Mouse (Mus musculus) CD8-positive naive resting alpha-beta T cell, adult 57 days (primary cell): ENCODE results near the gene Fcer1g. TPM values are rescaled to one million over a fixed set of nuclear protein-coding genes. Genes with fewer than 3 reads are reported as not detected.

ENCODE experiments used
- total RNA-seq: library from RNA; stranded (reverse); gene quantifications from one replicate; pipeline ENCODE4 v1.2.4, GENCODE M21; 2023

Fcer1g gene
- 13.4 TPM for total RNA-seq

DNA sequence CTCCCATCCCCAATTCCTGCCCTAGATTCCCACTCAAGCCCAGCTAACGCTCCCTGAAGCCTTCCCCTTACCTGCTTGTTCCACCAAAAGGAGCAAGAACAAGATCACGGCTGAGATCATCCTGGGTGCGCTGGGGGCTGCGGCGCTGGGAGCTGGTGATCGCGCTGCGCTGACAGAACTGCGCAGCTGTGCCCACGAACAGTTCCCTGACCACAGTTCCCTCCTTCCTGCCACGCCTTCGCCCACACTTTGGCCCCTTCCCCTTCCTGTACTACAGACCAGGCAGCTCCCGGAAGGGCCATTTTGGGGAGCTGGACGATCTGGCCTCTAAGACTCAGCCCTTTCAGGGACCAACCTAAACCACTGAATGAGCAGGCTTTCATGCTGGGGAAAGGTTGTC is at the start of gene Fcer1g:
Gene Fcer1g (minus strand): TSS at position 240 of the 400 bp plus-strand sequence.

DNA sequence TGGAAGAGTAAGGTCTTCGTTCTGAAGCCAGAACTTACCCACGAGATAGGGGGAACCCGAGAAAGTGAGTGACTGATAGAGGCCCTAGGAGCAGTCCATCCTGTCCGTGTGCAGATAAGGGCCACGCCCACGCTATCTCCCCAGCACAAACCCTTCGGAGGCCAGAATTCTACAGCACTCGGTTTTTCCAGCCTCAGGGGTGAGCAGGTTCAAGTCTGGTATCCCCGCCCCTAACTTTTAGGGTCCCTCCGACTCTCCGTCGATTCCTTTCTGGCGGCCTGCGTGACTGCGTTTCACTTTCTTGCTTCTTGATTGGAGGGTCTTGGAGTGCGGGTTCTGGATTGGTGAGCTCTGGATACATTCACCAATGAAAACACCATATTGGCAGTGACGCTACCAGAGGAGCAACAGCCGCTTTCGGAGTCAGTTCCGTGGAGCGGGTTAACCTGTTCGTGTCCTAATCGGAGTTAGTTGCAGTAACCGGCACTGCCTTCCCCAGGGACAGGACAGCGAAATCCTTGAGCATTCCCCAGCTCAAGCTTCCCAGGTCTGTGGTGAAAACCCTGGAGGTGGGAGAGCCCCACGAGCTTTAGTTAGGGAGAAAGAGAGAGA is 46.9 kb upstream of the Fcer1g start, which contains the start of gene Ppox:
Gene Ppox (minus strand): TSS at position 271 of the 612 bp plus-strand sequence.

DNA sequence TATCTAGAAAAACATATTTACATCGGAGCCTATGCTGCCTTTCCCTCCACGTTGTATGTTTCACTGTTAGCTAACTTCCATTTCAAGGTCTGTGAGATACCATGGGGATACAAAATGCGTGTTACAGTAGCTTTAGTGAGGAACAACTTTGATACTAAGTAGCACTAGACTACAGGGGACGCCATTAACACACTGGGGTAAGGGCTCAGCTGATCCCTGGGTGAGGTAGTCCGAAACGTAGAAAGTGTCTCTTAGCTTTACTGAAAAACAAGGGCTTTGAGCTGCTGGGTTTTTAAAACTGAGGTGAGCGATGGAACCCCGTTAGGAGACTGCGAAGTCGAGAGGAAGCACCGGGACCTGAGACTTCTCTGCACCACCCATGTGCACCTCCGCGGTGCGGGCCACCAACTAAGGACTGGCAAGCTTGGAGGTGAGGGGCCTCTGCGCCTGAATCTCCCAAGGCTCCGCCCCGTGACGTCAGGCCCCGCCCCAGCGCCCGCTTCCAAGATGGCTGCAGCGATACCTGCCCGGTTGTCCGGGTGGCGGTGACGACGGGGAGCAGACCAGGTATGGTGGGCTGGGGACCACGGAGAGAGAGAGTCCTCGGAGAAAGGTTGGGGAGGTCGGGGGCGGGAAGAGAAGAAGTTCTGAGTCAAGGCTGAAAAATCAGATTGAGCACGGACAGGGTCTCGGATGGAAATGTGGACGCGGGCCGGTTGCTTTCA is 35.8 kb upstream of the Fcer1g start, which contains the start of gene B4galt3:
Gene B4galt3 (plus strand): TSS at position 481 of the 725 bp plus-strand sequence.

DNA sequence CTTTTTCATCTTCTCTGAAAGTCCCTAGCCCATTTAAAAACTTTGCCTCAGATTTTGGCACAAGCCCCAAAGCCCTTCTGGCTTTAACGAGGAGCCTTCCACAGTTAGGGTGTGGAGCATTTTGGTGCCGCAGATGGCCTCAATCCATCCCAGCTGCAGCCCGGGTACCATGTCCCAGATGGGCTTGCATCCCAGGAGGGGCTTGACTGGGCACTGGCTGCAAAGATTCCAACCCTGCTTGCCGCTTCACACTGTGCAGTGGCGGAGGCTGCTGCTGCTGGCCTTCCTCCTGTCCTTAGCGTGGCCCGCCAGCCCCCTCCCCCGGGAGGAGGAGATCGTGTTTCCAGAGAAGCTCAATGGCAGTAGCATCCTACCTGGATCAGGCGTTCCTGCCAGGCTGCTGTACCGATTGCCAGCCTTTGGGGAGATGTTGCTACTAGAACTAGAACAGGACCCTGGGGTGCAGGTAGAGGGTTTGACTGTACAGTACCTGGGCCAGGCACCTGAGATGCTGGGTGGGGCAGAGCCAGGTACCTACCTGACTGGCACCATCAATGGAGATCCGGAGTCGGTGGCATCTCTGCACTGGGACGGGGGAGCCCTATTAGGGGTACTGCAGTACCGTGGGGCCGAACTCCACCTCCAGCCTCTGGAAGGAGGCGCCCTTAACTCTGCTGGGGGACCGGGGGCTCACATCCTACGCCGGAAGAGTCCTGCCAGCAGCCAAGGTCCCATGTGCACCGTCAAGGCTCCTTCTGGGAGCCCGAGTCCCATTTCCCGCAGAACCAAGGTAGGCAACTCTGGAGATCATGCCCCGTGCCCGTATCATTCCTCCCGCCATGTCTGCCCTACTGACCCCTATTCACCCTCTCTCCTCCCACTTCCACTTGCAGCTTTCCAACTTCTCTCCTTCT is 16.8 kb upstream of the Fcer1g start, which contains the start of gene Ndufs2:
Gene Ndufs2 (minus strand): TSS at position 709 of the 914 bp plus-strand sequence.

DNA sequence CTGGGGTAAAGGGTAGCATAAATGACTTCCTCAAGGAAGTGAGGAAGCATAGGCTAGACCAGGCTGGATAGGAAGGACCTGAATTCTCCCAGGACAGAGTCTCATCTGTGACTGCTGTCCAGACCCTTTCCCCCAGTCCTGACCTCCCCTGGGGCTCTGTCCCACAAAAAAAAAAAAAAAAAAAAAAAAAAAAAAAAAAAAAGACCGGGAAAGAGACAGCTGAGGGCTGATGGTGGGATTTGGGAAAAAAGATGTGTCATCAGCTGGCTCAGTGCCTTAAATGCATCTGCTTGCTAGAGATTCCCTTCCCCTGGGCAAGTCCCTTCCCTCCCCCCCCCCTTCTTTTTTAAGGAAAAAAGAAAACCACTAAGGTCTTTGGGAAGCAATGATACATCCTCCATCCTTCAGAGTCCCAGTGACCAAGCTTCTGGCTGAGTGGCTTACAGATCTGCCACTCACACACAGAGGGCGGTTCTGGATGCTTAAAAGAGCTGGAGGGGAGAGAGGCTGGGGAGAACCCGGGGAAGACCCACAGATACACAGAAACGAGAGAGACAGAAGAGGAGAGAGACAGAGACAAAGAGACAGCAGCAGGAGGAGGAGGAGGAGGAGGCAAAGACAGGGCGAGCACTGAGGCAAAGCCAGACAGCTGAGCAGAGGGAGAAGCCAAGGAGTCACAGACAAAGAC is 15.9 kb upstream of the Fcer1g start, which contains the start of gene Adamts4:
Gene Adamts4 (plus strand): TSS at position 509 of the 688 bp plus-strand sequence.

DNA sequence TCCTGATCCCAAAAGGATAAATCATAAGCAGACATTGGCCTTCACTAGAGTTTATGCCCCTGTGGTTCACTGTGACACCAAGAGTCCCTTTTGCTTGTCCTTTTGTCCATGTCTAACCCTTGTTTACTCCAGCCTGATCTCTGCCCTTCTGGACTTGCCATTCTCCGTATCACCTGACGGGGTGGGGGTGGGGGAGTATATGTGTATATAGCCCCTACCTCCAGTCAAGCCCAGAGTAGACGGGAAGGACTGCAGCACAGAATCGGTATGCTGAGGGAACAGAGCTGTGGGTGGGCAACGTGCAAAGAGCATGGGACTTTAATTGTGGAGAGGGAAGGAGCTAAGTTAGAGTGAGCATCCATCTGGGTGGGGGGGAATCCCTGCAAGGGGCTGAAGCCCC is 9.3 kb downstream of the Fcer1g start, which contains the start of gene Apoa2:
Gene Apoa2 (plus strand): TSS at position 198 of the 400 bp plus-strand sequence.

DNA sequence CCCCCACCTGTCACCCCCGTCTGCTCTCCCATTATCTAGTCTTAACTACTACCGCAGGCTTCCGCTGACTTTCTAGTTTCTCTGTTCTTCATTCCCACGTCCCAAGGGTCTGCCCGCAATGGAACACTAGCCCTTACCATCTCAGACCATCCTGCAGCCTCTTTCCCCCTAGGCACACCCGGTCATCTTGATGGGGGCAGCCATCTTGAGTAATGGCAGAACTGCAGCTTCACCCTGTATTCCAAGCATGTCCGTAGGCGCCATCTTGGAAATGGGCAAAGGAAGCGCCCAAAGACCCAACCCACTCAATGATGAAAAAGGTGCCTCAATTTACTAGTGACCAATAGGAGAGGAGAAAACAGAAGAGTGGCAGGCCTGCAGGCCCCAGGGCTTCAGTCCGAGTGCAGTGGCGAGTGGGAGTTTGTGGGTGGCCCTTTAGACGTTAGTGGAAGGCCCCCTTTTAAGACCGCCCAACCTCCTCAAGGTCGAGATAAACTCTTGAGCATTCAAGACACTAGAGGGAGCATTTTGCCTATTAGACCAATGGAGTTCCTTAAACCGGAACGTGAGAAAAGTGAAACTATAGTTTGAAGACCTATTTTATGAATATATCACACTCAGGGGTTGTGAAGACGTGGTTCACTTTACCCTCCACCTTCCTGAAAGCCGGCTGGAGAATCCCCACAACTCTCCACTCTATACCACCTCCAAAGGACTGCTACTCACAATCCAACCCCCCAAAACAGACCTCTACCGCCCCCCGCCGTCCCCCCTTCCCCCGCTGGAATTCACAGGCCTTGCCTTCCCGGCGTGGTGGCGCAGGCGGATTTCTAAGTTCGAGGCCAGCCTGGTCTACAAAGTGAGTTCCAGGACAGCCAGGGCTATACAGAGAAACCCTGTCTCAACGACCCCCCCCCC is 11.7 kb downstream of the Fcer1g start, which contains the start of gene Tomm40l:
Gene Tomm40l (minus strand): TSS at position 277 of the 918 bp plus-strand sequence.

DNA sequence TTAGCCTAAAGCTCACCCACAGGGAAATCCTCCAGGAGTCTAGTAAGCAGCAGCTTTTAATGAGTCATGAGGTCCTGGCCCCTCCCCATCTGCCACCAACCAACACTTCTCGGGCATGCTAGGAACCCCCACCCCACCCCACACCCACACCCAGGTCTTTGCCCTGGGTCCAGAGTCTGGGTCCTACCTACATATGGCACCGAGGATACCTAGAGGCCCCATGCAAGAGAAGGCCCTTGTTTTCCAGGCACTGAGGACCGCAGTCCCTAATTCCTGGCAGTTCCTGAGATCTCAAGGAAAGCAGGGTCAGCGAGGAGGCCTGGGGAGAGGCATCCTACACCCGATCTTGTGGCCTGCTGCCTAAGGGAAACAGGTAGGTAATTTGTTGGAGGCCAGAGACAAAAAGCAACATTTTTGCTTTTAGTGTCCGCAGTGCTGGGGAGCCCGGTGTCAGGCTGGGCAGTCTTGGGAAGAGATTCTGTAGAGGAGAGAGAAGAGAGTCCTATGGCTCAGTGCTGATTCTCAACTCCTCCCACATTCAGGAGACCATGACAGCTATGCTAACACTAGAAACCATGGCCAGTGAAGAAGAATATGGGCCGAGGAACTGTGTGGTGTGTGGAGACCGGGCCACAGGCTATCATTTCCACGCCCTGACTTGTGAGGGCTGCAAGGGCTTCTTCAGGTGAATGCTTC is 20.2 kb downstream of the Fcer1g start, which contains the start of gene Nr1i3:
Gene Nr1i3 (plus strand): TSS at position 170 of the 696 bp plus-strand sequence.

DNA sequence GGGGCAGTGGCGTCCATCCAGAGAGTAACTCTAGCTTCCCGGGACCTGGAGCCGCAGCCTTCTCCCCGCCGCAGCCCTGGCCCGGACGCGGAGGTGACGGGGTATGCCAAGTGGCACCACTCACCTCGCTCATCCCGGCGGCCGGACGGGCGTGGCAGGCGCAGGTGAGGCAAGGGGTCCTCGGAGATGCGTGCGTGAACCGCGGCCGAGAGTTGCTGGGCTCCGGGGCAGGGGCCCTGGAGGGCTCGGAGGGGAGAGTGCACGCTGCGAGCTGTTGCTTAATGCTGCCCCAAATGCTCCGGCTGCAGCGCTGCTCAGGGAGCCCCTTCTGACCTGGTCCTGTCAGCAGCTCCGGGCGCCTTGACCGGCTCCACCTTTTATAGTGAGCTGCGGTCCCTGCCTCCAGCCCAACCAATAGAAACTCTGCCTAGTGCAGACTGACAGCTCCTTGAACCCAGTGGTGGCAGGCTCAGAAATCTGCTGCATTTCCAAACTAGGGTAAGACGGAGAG is 38.2 kb downstream of the Fcer1g start, which contains the start of gene Pcp4l1:
Gene Pcp4l1 (minus strand): TSS at position 382 of the 511 bp plus-strand sequence.

Other genes with a start within 250 kb of the Fcer1g start
- gene Fcgr4, start 215.4 kb downstream of the Fcer1g start, total RNA-seq = 1.3 TPM
- gene Fcgr3, start 169.4 kb downstream of the Fcer1g start, total RNA-seq = 3.4 TPM
- not detected for gene Cfap126, start 120.4 kb downstream of the Fcer1g start, total RNA-seq
- gene Sdhc, start 83.8 kb downstream of the Fcer1g start, total RNA-seq = 109 TPM
- gene Mpz, start 83.7 kb downstream of the Fcer1g start, total RNA-seq = not detected
- gene Pcp4l1, start 38.1 kb downstream of the Fcer1g start, total RNA-seq = not detected
- not detected for gene Nr1i3, start 20.4 kb downstream of the Fcer1g start, total RNA-seq
- 16.1 TPM for gene Tomm40l, start 11.9 kb downstream of the Fcer1g start, total RNA-seq
- gene Apoa2, start 9.3 kb downstream of the Fcer1g start, total RNA-seq = not detected
- gene Adamts4, start 16.1 kb upstream of the Fcer1g start, total RNA-seq = not detected
- gene Ndufs2, start 17.0 kb upstream of the Fcer1g start, total RNA-seq = 122 TPM
- gene B4galt3, start 36.0 kb upstream of the Fcer1g start, total RNA-seq = 66.1 TPM
- gene Ppox, start 46.8 kb upstream of the Fcer1g start, total RNA-seq = 49.0 TPM
- gene Usp21, start 53.6 kb upstream of the Fcer1g start, total RNA-seq = 45.6 TPM
- 52.8 TPM for gene Ufc1, start 60.7 kb upstream of the Fcer1g start, total RNA-seq
- gene Dedd, start 94.8 kb upstream of the Fcer1g start, total RNA-seq = 24.5 TPM
- 28.0 TPM for gene Nit1, start 111.3 kb upstream of the Fcer1g start, total RNA-seq
- gene Pfdn2, start 111.3 kb upstream of the Fcer1g start, total RNA-seq = 79.6 TPM
- gene Klhdc9, start 126.4 kb upstream of the Fcer1g start, total RNA-seq = 1.3 TPM
- gene Nectin4, start 135.7 kb upstream of the Fcer1g start, total RNA-seq = 0.24 TPM
- gene Arhgap30, start 154.6 kb upstream of the Fcer1g start, total RNA-seq = 203 TPM
- gene Usf1, start 176.9 kb upstream of the Fcer1g start, total RNA-seq = 102 TPM
- gene Tstd1, start 184.5 kb upstream of the Fcer1g start, total RNA-seq = 5.8 TPM
- gene F11r, start 203.2 kb upstream of the Fcer1g start, total RNA-seq = 0.46 TPM